Mouse (Mus musculus) urinary bladder, postnatal 10 days (tissue): ENCODE results near the gene Gjd3.

Experiments used
- DNase-seq: peaks from one replicate; pipeline ENCODE4 v3.0.0; 2022; ENCODE audit warnings: low spot score

Gene Gjd3

GRCm38 (mm10) chr11:98932293-98933091 lies 50.3 kb downstream of the Gjd3 start:
- no peak for DNase-seq
